Mouse (Mus musculus) 3134 (cell line): ENCODE measurements at regions not wholly inside any gene's neighbourhood (a gene's known extent, or its start where the extent isn't known, plus 50 kb on each side); places are given as distances from the start of the nearest gene placed in this dataset.

Source experiments
- DNase-seq: peaks from one replicate; pipeline ENCODE4 v3.0.0-alpha.2; 2011; ENCODE audit warnings: low spot score; ENCODE audit not compliant: insufficient read length; ENCODE audit errors: extremely low read depth

GRCm38 (mm10) chr2:170945401-170946105, 213.9 kb downstream of the Dok5 start:
- DNase-seq = no peak

GRCm38 (mm10) chr2:170946106-170946657, 214.6 kb downstream of the Dok5 start:
- no peak for DNase-seq

GRCm38 (mm10) chr2:170947236-170947635, 215.6 kb downstream of the Dok5 start:
- DNase-seq = no peak

- DNase-seq = peak; percentile 5
Observed at GRCm38 (mm10) chr2:170954626-170955025, 223.0 kb downstream of the Dok5 start.

GRCm38 (mm10) chr2:170956766-170957165, 225.2 kb downstream of the Dok5 start:
- no peak for DNase-seq

- no peak for DNase-seq
Observed at GRCm38 (mm10) chr2:170960396-170960795, 228.8 kb downstream of the Dok5 start.

- no peak for DNase-seq
Observed at GRCm38 (mm10) chr2:170962481-170962880, 230.9 kb downstream of the Dok5 start.

- no peak for DNase-seq
Observed at GRCm38 (mm10) chr2:170969430-170969829, 237.8 kb downstream of the Dok5 start.

- no peak for DNase-seq
Observed at GRCm38 (mm10) chr2:170985357-170985756, 253.8 kb downstream of the Dok5 start.

- no peak for DNase-seq
Observed at GRCm38 (mm10) chr2:170998378-170998777, 266.8 kb downstream of the Dok5 start.

GRCm38 (mm10) chr2:171000165-171000564, 268.6 kb downstream of the Dok5 start:
- DNase-seq = no peak

GRCm38 (mm10) chr2:171028481-171028880, 296.9 kb downstream of the Dok5 start:
- no peak for DNase-seq
